Mouse (Mus musculus) limb, embryonic 14.5 days (tissue): Measurements from ENCODE around the gene Rtraf. TPM values are rescaled to one million over a fixed set of nuclear protein-coding genes. Genes with fewer than 3 reads are reported as not detected.

ENCODE experiments used
- ATAC-seq: fragments of 200-750 bp; cut with Nextera tagmentation; 2 replicates; pipeline ENCODE4 v1.8.0; 2017; ENCODE audit warnings: low read depth, moderate number of reproducible peaks, moderate TSS enrichment; ENCODE audit not compliant: low FRiP score
- DNase-seq: peaks from one replicate; pipeline ENCODE4 v3.0.0-alpha.2; 2015; ENCODE audit warnings: low spot score
- H3K27ac ChIP-seq: fragments of 300-500 bp; sonication (generic); replicated peaks from 2 replicates; pipeline ENCODE4 v1.5.1; 2014; ENCODE audit warnings: low read depth, mild to moderate bottlenecking, low read length, moderate library complexity, mixed read lengths
- H3K27me3 ChIP-seq: fragments of 300-500 bp; sonication (generic); 2 replicates; pipeline ENCODE4 v1.6.1; 2014; ENCODE audit warnings: low read length, mixed read lengths; ENCODE audit not compliant: control insufficient read depth, insufficient read depth
- H3K36me3 ChIP-seq: fragments of 300-500 bp; sonication (generic); 2 replicates; pipeline ENCODE4 v1.6.1; 2014; ENCODE audit warnings: mild to moderate bottlenecking, low read length, moderate library complexity, mixed read lengths; ENCODE audit not compliant: control insufficient read depth, insufficient read depth
- H3K4me1 ChIP-seq: fragments of 300-500 bp; sonication (generic); 2 replicates; pipeline ENCODE4 v1.6.1; 2014; ENCODE audit warnings: antibody characterized with exemption, low read length, mixed read lengths; ENCODE audit not compliant: control insufficient read depth, insufficient read depth
- H3K4me2 ChIP-seq: fragments of 300-500 bp; sonication (generic); replicated peaks from 2 replicates; pipeline ENCODE4 v1.6.1; 2014; ENCODE audit warnings: low read depth, mild to moderate bottlenecking, low read length, moderate library complexity; ENCODE audit not compliant: severe bottlenecking
- H3K4me3 ChIP-seq: fragments of 300-500 bp; sonication (generic); replicated peaks from 2 replicates; pipeline ENCODE4 v1.5.1; 2014; ENCODE audit warnings: low read length
- H3K9ac ChIP-seq: fragments of 300-500 bp; sonication (generic); 2 replicates; pipeline ENCODE4 v1.6.1; 2014; ENCODE audit warnings: mild to moderate bottlenecking, low read depth, low read length, moderate library complexity; ENCODE audit not compliant: severe bottlenecking
- H3K9me3 ChIP-seq: fragments of 300-500 bp; sonication (generic); 2 replicates; pipeline ENCODE4 v1.6.1; 2016; ENCODE audit warnings: low read length; ENCODE audit not compliant: control insufficient read depth
- POLR2A ChIP-seq: fragments of 200-500 bp; IDR thresholded peaks from 2 replicates; pipeline ENCODE4 v1.8.0; 2012; ENCODE audit warnings: inconsistent platforms, mild to moderate bottlenecking, moderate library complexity, borderline replicate concordance; ENCODE audit not compliant: insufficient read depth, insufficient read length; ENCODE audit errors: extremely low read depth
- WGBS: fragments of 180-500 bp; shearing (Covaris S2); extraction: QIAGEN DNeasy Blood & Tissue Kit; methylation state at CpG from one replicate; pipeline ENCODE4 v1.1.7; 2014; 5-methylcytosine and 5-hydroxymethylcytosine counted together
- polyA plus RNA-seq, 2 experiments: library from polyadenylated mRNA; depleted of rRNA in 1 of 2; stranded (reverse) in 1 of 2; unstranded in 1 of 2; fragments of >200 nt; fragmentation: Nextera tagmentation in 1 of 2; extraction: Ambion mirVana in 1 of 2; gene quantifications; 2 replicates each; pipeline versions ENCODE4 v1.2.1 to v1.2.3; 2012 to 2014

Gene Rtraf
- polyA plus RNA-seq, 2 experiments = 131 to 254 TPM

- Histone ChIP-seq H3K4me2 (no peak overlapping the region), H3K27me3 (no peaks in the 10 kb centered on the region), H3K36me3 (peaks cover 20% of the 10 kb centered on the region), H3K4me3 (no peak overlapping the region), H3K27ac (no peak overlapping the region), H3K4me1 (no peaks in the 10 kb centered on the region), H3K9ac (no peak overlapping the region), H3K9me3 (no peaks in the 10 kb centered on the region)
- ATAC-seq (no peak), DNase-seq (no peak)
- no peak for TF ChIP-seq POLR2A
- 87% methylated on average over 6 of the region's 6 CpGs for WGBS
Observed at GRCm38 (mm10) chr14:19777365-19777764, 46.3 kb downstream of the Rtraf start.

GRCm38 (mm10) chr14:19776890-19777289 is 46.7 kb downstream of the Rtraf start:
- DNase-seq = no peak
- WGBS = 50% methylated on average over 6 of the region's 6 CpGs

GRCm38 (mm10) chr14:19776179-19776578 is 47.4 kb downstream of the Rtraf start:
- no peaks in the 10 kb centered on the region for H3K4me1 ChIP-seq
- H3K27me3 ChIP-seq = no peaks in the 10 kb centered on the region
- H3K36me3 ChIP-seq = peaks cover 20% of the 10 kb centered on the region
- H3K27ac ChIP-seq = no peak overlapping the region
- WGBS = 95% methylated on average over 5 of the region's 5 CpGs
- TF ChIP-seq POLR2A = no peak
- no peak overlapping the region for H3K4me2 ChIP-seq
- H3K9ac ChIP-seq = no peak overlapping the region
- no peaks in the 10 kb centered on the region for H3K9me3 ChIP-seq
- ATAC-seq (no peak), DNase-seq (no peak)
- H3K4me3 ChIP-seq = no peak overlapping the region

More at GRCm38 (mm10) chr14:19776890-19777289, 46.7 kb downstream of the Rtraf start:
- Histone ChIP-seq H3K27me3 (no peaks in the 10 kb centered on the region), H3K27ac (no peak overlapping the region), H3K4me2 (no peak overlapping the region), H3K4me1 (no peaks in the 10 kb centered on the region), H3K9me3 (no peaks in the 10 kb centered on the region), H3K4me3 (no peak overlapping the region), H3K9ac (no peak overlapping the region), H3K36me3 (peaks cover 20% of the 10 kb centered on the region)
- TF ChIP-seq POLR2A = no peak
- ATAC-seq = no peak

- no peak for DNase-seq
- H3K4me2 ChIP-seq = no peak overlapping the region
- ATAC-seq = no peak
- H3K27ac ChIP-seq = no peak overlapping the region
- no peak overlapping the region for H3K9ac ChIP-seq
- H3K27me3 ChIP-seq = no peaks in the 10 kb centered on the region
- TF ChIP-seq POLR2A = no peak
- H3K4me1 ChIP-seq = 0 out of 2 replicates have a peak, but pooled peaks cover 2% of the 10 kb centered on the region
- H3K9me3 ChIP-seq = no peaks in the 10 kb centered on the region
- 97% methylated on average over 4 of the region's 4 CpGs for whole genome bisulfite sequencing
- peaks cover 16% of the 10 kb centered on the region for H3K36me3 ChIP-seq
- H3K4me3 ChIP-seq = no peak overlapping the region
Observed at GRCm38 (mm10) chr14:19775491-19775890, 48.1 kb downstream of the Rtraf start.

GRCm38 (mm10) chr14:19774036-19774628 is 49.5 kb downstream of the Rtraf start:
- H3K27ac ChIP-seq = no peak overlapping the region
- no peak for TF ChIP-seq POLR2A

More at GRCm38 (mm10) chr14:19774036-19774628, 49.5 kb downstream of the Rtraf start:
- Histone ChIP-seq H3K4me1 (peaks cover 9% of the 10 kb centered on the region; the same call in 1 of the 2 replicates), H3K4me3 (no peak overlapping the region), H3K4me2 (no peak overlapping the region), H3K9me3 (no peaks in the 10 kb centered on the region), H3K27me3 (no peaks in the 10 kb centered on the region), H3K36me3 (peaks cover 5% of the 10 kb centered on the region), H3K9ac (no peak overlapping the region)
- 81% methylated on average over 13 of the region's 13 CpGs for WGBS
- no peak for DNase-seq
- ATAC-seq = peak; percentile 73
